Mouse (Mus musculus): ENCODE data around the gene Gm4881. TPM values are rescaled to one million over a fixed set of nuclear protein-coding genes. Genes with fewer than 3 reads are reported as not detected.

Gene Gm4881
- polyA plus RNA-seq, 1 experiment, result not detected

GRCm38 (mm10) chr7:24973208-24973607, 28.9 kb upstream of the Gm4881 start:
- TF ChIP-seq MYOD1 (IDR thresholded peaks at IDR 0.05; ENCODE audit: control insufficient read depth, insufficient read length, low read depth) (no peak), CTCF (IDR thresholded peaks at IDR 0.05; ENCODE audit: control insufficient read depth, insufficient read depth, insufficient read length) (no peak)
- no peaks in the 10 kb centered on the region for H3K79me3 ChIP-seq (ENCODE audit: low read depth)
- no peak overlapping the region for H3K4me3 ChIP-seq (ENCODE audit: insufficient read depth, poor library complexity, severe bottlenecking)
- no peak overlapping the region for H3ac ChIP-seq (ENCODE audit: control insufficient read depth, insufficient read length, low read depth)
- no peaks in the 10 kb centered on the region for H3K79me2 ChIP-seq (ENCODE audit: control insufficient read depth, insufficient read depth)
- no peaks in the 10 kb centered on the region for H3K27me3 ChIP-seq (ENCODE audit: control insufficient read depth, insufficient read depth, insufficient read length)
- H3K36me3 ChIP-seq (ENCODE audit: control insufficient read depth, insufficient read depth), result peaks cover 3% of the 10 kb centered on the region

- Histone ChIP-seq H3ac (ENCODE audit: control insufficient read depth, insufficient read length, low read depth) (peak within 1 kb of the TSS; percentile 87), H3K79me2 (ENCODE audit: control insufficient read depth, insufficient read depth) (no peaks in the 10 kb centered on the region), H3K79me3 (ENCODE audit: low read depth) (no peaks in the 10 kb centered on the region), H3K36me3 (ENCODE audit: control insufficient read depth, insufficient read depth) (peaks cover 3% of the 10 kb centered on the region), H3K27me3 (ENCODE audit: control insufficient read depth, insufficient read depth, insufficient read length) (no peaks in the 10 kb centered on the region), H3K4me3 (ENCODE audit: insufficient read depth, poor library complexity, severe bottlenecking) (peak within 1 kb of the TSS; percentile 55)
- TF ChIP-seq USF1 (IDR thresholded peaks at IDR 0.05; ENCODE audit: low read depth) (no peak), CTCF (IDR thresholded peaks at IDR 0.05; ENCODE audit: control insufficient read depth, insufficient read depth, insufficient read length) (peak; percentile 27), FOSL1 (IDR thresholded peaks at IDR 0.05; ENCODE audit: insufficient read depth, low read length, poor library complexity, severe bottlenecking) (no peak), MYOD1 (IDR thresholded peaks at IDR 0.05; ENCODE audit: control insufficient read depth, insufficient read length, low read depth) (no peak)
Measured at GRCm38 (mm10) chr7:24971972-24972893, 27.9 kb upstream of the Gm4881 start, which contains the start of gene Rabac1. Gene Rabac1, minus strand, starts transcription at chr7:24972754.

GRCm38 (mm10) chr7:24971261-24971971, 27.1 kb upstream of the Gm4881 start:
- no peaks in the 10 kb centered on the region for H3K79me2 ChIP-seq (ENCODE audit: control insufficient read depth, insufficient read depth)
- peak overlapping the region; percentile 52 for H3ac ChIP-seq (ENCODE audit: control insufficient read depth, insufficient read length, low read depth)
- TF ChIP-seq FOSL1 (IDR thresholded peaks at IDR 0.05; ENCODE audit: insufficient read depth, low read length, poor library complexity, severe bottlenecking), result no peak
- TF ChIP-seq MYOD1 (IDR thresholded peaks at IDR 0.05; ENCODE audit: control insufficient read depth, insufficient read length, low read depth), result no peak
- no peak for TF ChIP-seq MAX (IDR thresholded peaks at IDR 0.05)
- no peak for TF ChIP-seq USF1 (IDR thresholded peaks at IDR 0.05; ENCODE audit: low read depth)
- TF ChIP-seq CTCF (IDR thresholded peaks at IDR 0.05; ENCODE audit: control insufficient read depth, insufficient read depth, insufficient read length), result peak; percentile 66
- H3K27me3 ChIP-seq (ENCODE audit: control insufficient read depth, insufficient read depth, insufficient read length), result no peaks in the 10 kb centered on the region
- H3K79me3 ChIP-seq (ENCODE audit: low read depth), result no peaks in the 10 kb centered on the region
- peak overlapping the region; percentile 55 for H3K4me3 ChIP-seq (ENCODE audit: insufficient read depth, poor library complexity, severe bottlenecking)
- H3K36me3 ChIP-seq (ENCODE audit: control insufficient read depth, insufficient read depth), result peaks cover 3% of the 10 kb centered on the region

GRCm38 (mm10) chr7:24970341-24970740, 26.0 kb upstream of the Gm4881 start:
- Histone ChIP-seq H3K4me3 (ENCODE audit: insufficient read depth, poor library complexity, severe bottlenecking) (no peak overlapping the region), H3K79me2 (ENCODE audit: control insufficient read depth, insufficient read depth) (no peaks in the 10 kb centered on the region), H3ac (ENCODE audit: control insufficient read depth, insufficient read length, low read depth) (no peak overlapping the region), H3K36me3 (ENCODE audit: control insufficient read depth, insufficient read depth) (peaks cover 3% of the 10 kb centered on the region), H3K79me3 (ENCODE audit: low read depth) (no peaks in the 10 kb centered on the region), H3K27me3 (ENCODE audit: control insufficient read depth, insufficient read depth, insufficient read length) (no peaks in the 10 kb centered on the region)
- no peak for TF ChIP-seq CEBPB (IDR thresholded peaks at IDR 0.05; ENCODE audit: low read depth)
- TF ChIP-seq MYOD1 (IDR thresholded peaks at IDR 0.05; ENCODE audit: control insufficient read depth, insufficient read length, low read depth), result no peak
- TF ChIP-seq CTCF (IDR thresholded peaks at IDR 0.05; ENCODE audit: control insufficient read depth, insufficient read depth, insufficient read length), result no peak
- TF ChIP-seq USF1 (IDR thresholded peaks at IDR 0.05; ENCODE audit: low read depth), result no peak
- no peak for TF ChIP-seq MAX (IDR thresholded peaks at IDR 0.05)
- TF ChIP-seq FOSL1 (IDR thresholded peaks at IDR 0.05; ENCODE audit: insufficient read depth, low read length, poor library complexity, severe bottlenecking), result no peak
- TF ChIP-seq MYOG (IDR thresholded peaks at IDR 0.05; ENCODE audit: control insufficient read depth, extremely low read depth, insufficient read length), result no peak

- Histone ChIP-seq H3K4me3 (ENCODE audit: insufficient read depth, poor library complexity, severe bottlenecking) (no peak overlapping the region), H3K27me3 (ENCODE audit: control insufficient read depth, insufficient read depth, insufficient read length) (no peaks in the 10 kb centered on the region), H3K79me2 (ENCODE audit: control insufficient read depth, insufficient read depth) (no peaks in the 10 kb centered on the region), H3K79me3 (ENCODE audit: low read depth) (no peaks in the 10 kb centered on the region), H3K36me3 (ENCODE audit: control insufficient read depth, insufficient read depth) (peaks cover 3% of the 10 kb centered on the region), H3ac (ENCODE audit: control insufficient read depth, insufficient read length, low read depth) (no peak overlapping the region)
- TF ChIP-seq CEBPB (IDR thresholded peaks at IDR 0.05; ENCODE audit: low read depth) (no peak), USF1 (IDR thresholded peaks at IDR 0.05; ENCODE audit: low read depth) (no peak), MAX (IDR thresholded peaks at IDR 0.05) (no peak), MYOG (IDR thresholded peaks at IDR 0.05; ENCODE audit: control insufficient read depth, extremely low read depth, insufficient read length) (no peak), FOSL1 (IDR thresholded peaks at IDR 0.05; ENCODE audit: insufficient read depth, low read length, poor library complexity, severe bottlenecking) (no peak)
Measured at GRCm38 (mm10) chr7:24969805-24970204, 25.5 kb upstream of the Gm4881 start.
